Mouse (Mus musculus): ENCODE results near the gene Adssl1.

GRCm38 (mm10) chr12:112587125-112588124 is 32.4 kb upstream of the Adssl1 start:
- TF ChIP-seq POLR2A (IDR thresholded peaks at IDR 0.05; ENCODE audit: control insufficient read depth, extremely low read depth, insufficient read depth, low read length, poor library complexity), result no peak
- TF ChIP-seq CTCF (IDR thresholded peaks at IDR 0.05; ENCODE audit: borderline replicate concordance, control insufficient read depth, extremely low read depth, insufficient read depth, low read length, poor library complexity), result no peak

Data from thymus, adult 2 months (tissue).